Mouse (Mus musculus) brain, adult 2 months (tissue): ENCODE results near the gene Rps15a.

Source experiments
- DNase-seq: peaks from one replicate; pipeline ENCODE4 v3.0.0; 2011; ENCODE audit warnings: low read depth, low spot score

Rps15a gene

GRCm38 (mm10) chr7:118115877-118116568 is at the start of gene Rps15a:
Rps15a (minus strand) TSS chr7:118116188.
- peak; percentile 98 for DNase-seq

- no peak for DNase-seq
Observed at GRCm38 (mm10) chr7:118163006-118163405, 47.0 kb upstream of the Rps15a start.

- peak; percentile 93 for DNase-seq
Observed at GRCm38 (mm10) chr7:118160121-118160520, 44.1 kb upstream of the Rps15a start.

- peak; percentile 35 for DNase-seq
Observed at GRCm38 (mm10) chr7:118156461-118156860, 40.5 kb upstream of the Rps15a start.

- DNase-seq = peak; percentile 80
Observed at GRCm38 (mm10) chr7:118154150-118154549, 38.2 kb upstream of the Rps15a start.

GRCm38 (mm10) chr7:118143602-118144001 is 27.6 kb upstream of the Rps15a start:
- no peak for DNase-seq

- DNase-seq = no peak
Observed at GRCm38 (mm10) chr7:118143123-118143522, 27.1 kb upstream of the Rps15a start.

GRCm38 (mm10) chr7:118141271-118141670 is 25.3 kb upstream of the Rps15a start:
- DNase-seq = no peak

GRCm38 (mm10) chr7:118135128-118135527 is 19.1 kb upstream of the Rps15a start:
- no peak for DNase-seq

- DNase-seq = peak; percentile 99
Observed at GRCm38 (mm10) chr7:118129430-118130041, 13.5 kb upstream of the Rps15a start, which contains the start of gene Arl6ip1. Arl6ip1 (minus strand) TSS chr7:118129662.

GRCm38 (mm10) chr7:118128925-118129429 is 13.0 kb upstream of the Rps15a start:
- peak; percentile 51 for DNase-seq

- DNase-seq = no peak
Observed at GRCm38 (mm10) chr7:118126219-118126875, 10.4 kb upstream of the Rps15a start.

GRCm38 (mm10) chr7:118125736-118126135 is 9.7 kb upstream of the Rps15a start:
- no peak for DNase-seq

GRCm38 (mm10) chr7:118123512-118124411 is 7.8 kb upstream of the Rps15a start:
- DNase-seq = peak; percentile 55

- no peak for DNase-seq
Observed at GRCm38 (mm10) chr7:118122235-118122634, 6.2 kb upstream of the Rps15a start.

GRCm38 (mm10) chr7:118120654-118121053 is 4.7 kb upstream of the Rps15a start:
- DNase-seq = no peak

GRCm38 (mm10) chr7:118119946-118120345 is 4.0 kb upstream of the Rps15a start:
- no peak for DNase-seq

- DNase-seq = no peak
Observed at GRCm38 (mm10) chr7:118119142-118119541, 3.2 kb upstream of the Rps15a start.

GRCm38 (mm10) chr7:118118426-118118825 is 2.4 kb upstream of the Rps15a start:
- no peak for DNase-seq

GRCm38 (mm10) chr7:118117539-118118210 is 1.7 kb upstream of the Rps15a start:
- no peak for DNase-seq
